Mouse (Mus musculus) neural tube, embryonic 14.5 days (tissue): ENCODE data around the gene Cck. TPM values are rescaled to one million over a fixed set of nuclear protein-coding genes. Genes with fewer than 3 reads are reported as not detected.

Experiments used
- ATAC-seq: fragments of 200-750 bp; cut with Nextera tagmentation; 2 replicates; pipeline ENCODE4 v1.8.0; 2017; ENCODE audit warnings: low read depth, mild to moderate bottlenecking, moderate TSS enrichment, moderate library complexity
- H3K27ac ChIP-seq: fragments of 300-500 bp; sonication (generic); 2 replicates; pipeline ENCODE4 v1.5.1; 2014; ENCODE audit warnings: low read depth, mild to moderate bottlenecking, control low read depth, low read length, moderate library complexity, mixed read lengths
- H3K27me3 ChIP-seq: fragments of 300-500 bp; sonication (generic); 2 replicates; pipeline ENCODE4 v1.6.1; 2014; ENCODE audit warnings: low read length; ENCODE audit not compliant: control insufficient read depth, insufficient read depth
- H3K36me3 ChIP-seq: fragments of 300-500 bp; sonication (generic); 2 replicates; pipeline ENCODE4 v1.6.1; 2014; ENCODE audit warnings: low read length, mixed read lengths; ENCODE audit not compliant: control insufficient read depth, insufficient read depth
- H3K4me1 ChIP-seq: fragments of 300-500 bp; sonication (generic); 2 replicates; pipeline ENCODE4 v1.6.1; 2014; ENCODE audit warnings: low read length; ENCODE audit not compliant: control insufficient read depth, insufficient read depth
- H3K4me2 ChIP-seq: fragments of 300-500 bp; sonication (generic); 2 replicates; pipeline ENCODE4 v1.6.1; 2014; ENCODE audit warnings: mild to moderate bottlenecking, low read depth, low read length, control low read depth
- H3K4me3 ChIP-seq: fragments of 300-500 bp; sonication (generic); 2 replicates; pipeline ENCODE4 v1.5.1; 2014; ENCODE audit warnings: low read depth, low read length, control low read depth, mixed read lengths
- H3K9ac ChIP-seq: fragments of 300-500 bp; sonication (generic); replicated peaks from 2 replicates; pipeline ENCODE4 v1.6.1; 2014; ENCODE audit warnings: low read depth, mild to moderate bottlenecking, control low read depth, low read length, mixed read lengths
- H3K9me3 ChIP-seq: fragments of 300-500 bp; sonication (generic); 2 replicates; pipeline ENCODE4 v1.6.1; 2016; ENCODE audit warnings: low read length; ENCODE audit not compliant: control insufficient read depth
- WGBS: fragments of 180-500 bp; shearing (Covaris S2); extraction: QIAGEN DNeasy Blood & Tissue Kit; methylation state at CpG from one replicate; pipeline ENCODE4 v1.1.7; 2014; 5-methylcytosine and 5-hydroxymethylcytosine counted together
- polyA plus RNA-seq: library from polyadenylated mRNA; unstranded; fragments of >200 nt; fragmentation: Nextera tagmentation; extraction: Ambion mirVana; gene quantifications from 2 replicates; pipeline ENCODE4 v1.2.1, GENCODE M21; 2014

The Cck gene
- polyA plus RNA-seq, 1 experiment from 2014 or later: 169 TPM

GRCm38 (mm10) chr9:121446431-121446831, 49.1 kb downstream of the Cck start:
- H3K36me3 ChIP-seq: peaks cover 41% of the 10 kb centered on the region
- no peak overlapping the region for H3K27ac ChIP-seq
- WGBS: 90% methylated on average over 13 of the region's 13 CpGs
- ATAC-seq: no peak
- H3K9me3 ChIP-seq: no peaks in the 10 kb centered on the region
- no peak overlapping the region for H3K4me3 ChIP-seq
- no peaks in the 10 kb centered on the region for H3K4me1 ChIP-seq
- no peak overlapping the region for H3K9ac ChIP-seq
- no peak overlapping the region for H3K4me2 ChIP-seq
- no peaks in the 10 kb centered on the region for H3K27me3 ChIP-seq

DNA sequence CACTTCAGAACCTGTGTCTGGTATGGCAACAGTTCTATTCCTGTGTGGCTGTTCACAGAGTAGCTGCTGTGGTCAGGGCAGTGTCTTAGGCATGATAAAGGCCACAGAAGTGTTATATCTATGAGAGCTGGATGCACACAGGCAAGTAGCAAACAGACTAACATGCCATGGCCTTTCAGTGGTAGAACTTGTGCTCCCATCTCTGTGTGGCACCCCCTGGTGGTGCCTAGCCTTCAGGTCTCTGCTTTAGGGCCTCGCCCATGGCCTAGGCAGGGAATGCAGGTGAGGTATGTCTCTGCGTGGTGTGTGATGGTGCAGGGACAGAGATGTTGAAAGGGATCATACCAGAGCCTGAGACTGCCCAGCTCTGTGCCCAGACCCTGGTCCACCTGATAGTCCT, 50.1 kb downstream of the Cck start:
- Histone ChIP-seq H3K36me3 (peaks cover 34% of the 10 kb centered on the region), H3K27me3 (no peaks in the 10 kb centered on the region), H3K4me2 (no peak overlapping the region), H3K27ac (no peak overlapping the region), H3K9ac (no peak overlapping the region), H3K9me3 (no peaks in the 10 kb centered on the region), H3K4me3 (no peak overlapping the region), H3K4me1 (no peaks in the 10 kb centered on the region)
- ATAC-seq: no peak
- WGBS: 95% methylated on average over 2 of the region's 2 CpGs

DNA sequence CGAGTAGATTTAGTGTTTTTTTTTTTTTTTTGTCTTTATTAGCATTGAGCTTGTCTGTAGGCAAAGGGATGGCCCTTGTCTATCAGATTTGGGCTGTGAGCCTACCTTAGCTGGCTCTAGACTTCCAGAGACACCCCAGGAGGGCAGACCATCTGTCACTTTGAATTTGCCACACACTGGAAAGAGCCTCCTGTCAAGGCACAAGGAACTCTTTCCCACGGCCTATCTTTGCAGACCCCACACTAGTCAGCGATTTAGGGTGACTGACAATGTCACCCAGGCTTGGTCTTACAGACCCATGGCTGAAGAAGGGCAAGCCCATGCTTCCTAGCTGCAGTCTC, 51.2 kb downstream of the Cck start:
- H3K4me3 ChIP-seq: no peak overlapping the region
- no peak overlapping the region for H3K9ac ChIP-seq
- WGBS: 61% methylated on average over 3 of the region's 3 CpGs
- H3K36me3 ChIP-seq: peaks cover 28% of the 10 kb centered on the region
- H3K4me2 ChIP-seq: no peak overlapping the region
- no peaks in the 10 kb centered on the region for H3K4me1 ChIP-seq
- no peaks in the 10 kb centered on the region for H3K9me3 ChIP-seq
- no peak for ATAC-seq
- H3K27ac ChIP-seq: no peak overlapping the region
- H3K27me3 ChIP-seq: no peaks in the 10 kb centered on the region

DNA sequence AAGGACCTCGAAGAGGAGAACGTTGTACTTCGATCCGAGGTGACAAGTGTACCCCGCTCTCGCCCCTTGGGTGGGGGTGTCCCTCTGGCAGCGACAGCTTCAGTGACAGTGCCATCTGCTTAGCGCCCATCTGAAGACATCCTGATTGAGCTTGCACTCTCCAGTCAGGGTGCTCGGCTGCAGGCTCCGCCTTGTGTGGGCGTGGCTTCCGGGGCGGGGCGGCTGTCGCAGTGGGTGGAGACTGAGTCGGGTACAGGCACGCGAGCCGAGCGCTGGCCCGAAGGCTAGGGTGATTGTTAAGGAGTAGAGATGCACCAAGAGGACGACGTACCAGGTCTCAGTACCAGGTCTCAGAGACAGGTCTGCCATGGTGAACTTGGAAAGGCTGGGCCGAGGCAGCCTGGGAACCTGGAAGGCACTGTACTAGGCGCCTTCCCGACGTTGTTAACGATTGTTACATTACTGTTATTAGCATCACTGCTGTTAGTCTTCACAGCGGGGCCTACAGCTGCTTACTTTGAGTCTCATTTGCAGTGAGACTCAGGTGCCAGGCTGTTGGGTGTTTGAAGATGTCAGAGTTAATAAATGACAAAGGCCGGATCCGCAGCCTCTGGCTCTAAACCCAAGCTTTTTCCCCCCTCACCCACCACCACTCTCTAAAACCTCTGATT, 51.7 kb downstream of the Cck start:
- Histone ChIP-seq H3K27me3 (no peaks in the 10 kb centered on the region), H3K9ac (no peak overlapping the region), H3K4me3 (no peak overlapping the region), H3K9me3 (no peaks in the 10 kb centered on the region), H3K4me2 (no peak overlapping the region), H3K4me1 (no peaks in the 10 kb centered on the region), H3K36me3 (peaks cover 23% of the 10 kb centered on the region), H3K27ac (no peak overlapping the region)
- ATAC-seq: no peak
- WGBS: 69% methylated on average over 31 of the region's 31 CpGs

- WGBS: 95% methylated on average over 1 of the region's 1 CpGs
These were observed 53.3 kb downstream of the Cck start for GRCm38 (mm10) chr9:121442145-121442544.

More at GRCm38 (mm10) chr9:121442145-121442544, 53.3 kb downstream of the Cck start:
- no peak overlapping the region for H3K4me3 ChIP-seq
- no peak overlapping the region for H3K4me2 ChIP-seq
- H3K9ac ChIP-seq: no peak overlapping the region
- H3K27ac ChIP-seq: no peak overlapping the region
- H3K36me3 ChIP-seq: peaks cover 16% of the 10 kb centered on the region
- no peaks in the 10 kb centered on the region for H3K27me3 ChIP-seq
- no peaks in the 10 kb centered on the region for H3K9me3 ChIP-seq
- no peaks in the 10 kb centered on the region for H3K4me1 ChIP-seq
- ATAC-seq: no peak

Other genes with a start within 250 kb of the Cck start
- gene Ulk4, start 218.5 kb downstream of the Cck start, polyA plus RNA-seq: 65.5 and 86.7 TPM in 2 replicates
- 58.6 and 60.0 TPM in 2 replicates for gene Trak1, start 198.2 kb downstream of the Cck start, polyA plus RNA-seq
- gene Lyzl4, start 146.4 kb upstream of the Cck start, polyA plus RNA-seq: not detected in 2 replicates
- 0.20 and 1.1 TPM in 2 replicates for gene Vipr1, start 147.0 kb upstream of the Cck start, polyA plus RNA-seq
- gene Sec22c, start 209.8 kb upstream of the Cck start, polyA plus RNA-seq: 18.1 and 19.8 TPM in 2 replicates
- gene Ss18l2, start 214.6 kb upstream of the Cck start, polyA plus RNA-seq: 194 and 208 TPM in 2 replicates
- gene Nktr, start 223.5 kb upstream of the Cck start, polyA plus RNA-seq: 64.9 and 82.9 TPM in 2 replicates